ENCODE assay signal across 10 mouse cellular contexts in the genomic region with DNA sequence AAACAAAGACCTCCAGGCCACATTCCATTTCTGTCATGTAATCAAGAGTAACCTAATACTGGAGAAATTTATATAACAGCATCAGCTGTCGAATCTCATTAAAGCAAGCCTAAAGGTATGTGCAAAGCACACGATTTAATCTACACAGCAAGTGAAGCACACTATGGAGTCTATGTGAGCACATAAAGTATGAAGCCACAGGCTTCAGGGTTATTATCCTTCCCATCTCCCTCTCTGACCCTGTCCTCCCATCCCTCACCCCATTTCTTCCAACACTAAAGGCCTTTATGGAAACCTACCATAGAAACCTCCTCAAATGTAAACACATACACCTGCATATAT. TPM values are rescaled to one million over a fixed set of nuclear protein-coding genes. Genes with fewer than 3 reads are reported as not detected.
DNase-seq lines count a peak whose midpoint lies in the region; ATAC-seq and TF ChIP-seq lines count a peak whose summit lies in the region.
"Had no signal": no experiment of that assay in that cellular context is flagged by ENCODE, and none has a peak within 500 bp of the region (broad histone marks: within the 10 kb centered on the region; RNA-seq: fewer than 3 reads in every experiment).

No protein-coding gene starts in this region.

- peaks cover 25% of the 10 kb centered on the region for H3K4me1 ChIP-seq in heart, embryonic 15.5 days (replicated peaks)
- H3K4me1 ChIP-seq in cortical plate, adult 2 months (ENCODE audit: control insufficient read depth, insufficient read depth, low read length): peaks cover 2% of the 10 kb centered on the region; the same call in 1 of the 2 replicates
- H3K4me1 ChIP-seq in forebrain, embryonic 15.5 days: peaks cover 37% of the 10 kb centered on the region
- H3K4me1 ChIP-seq in midbrain, embryonic 11.5 days (ENCODE audit: control insufficient read depth, insufficient read depth, low read length): peaks cover 8% of the 10 kb centered on the region

- H3K4me3 ChIP-seq in heart, embryonic 15.5 days: no peak overlapping the region
- H3K4me3 ChIP-seq in cortical plate, adult 2 months (ENCODE audit: insufficient read depth, low read length): no peak overlapping the region
- no peak overlapping the region for H3K4me3 ChIP-seq in forebrain, embryonic 15.5 days
- no peak overlapping the region for H3K4me3 ChIP-seq in midbrain, embryonic 11.5 days (ENCODE audit: low read depth, low read length)
- H3K4me3 ChIP-seq: megakaryocyte, embryonic 14.5 days had no signal

- TF ChIP-seq CTCF in cortical plate, adult 2 months (IDR thresholded peaks at IDR 0.05; ENCODE audit: extremely low read depth, insufficient read depth, low read length): no peak

- H3K27ac ChIP-seq in heart, embryonic 15.5 days: peak overlapping the region; percentile 77
- peak overlapping the region; percentile 72; the same call in 1 of the 2 replicates for H3K27ac ChIP-seq in cortical plate, adult 2 months (ENCODE audit: insufficient read depth, low read length)
- peak overlapping the region; percentile 84 for H3K27ac ChIP-seq in forebrain, embryonic 15.5 days (replicated peaks)
- H3K27ac ChIP-seq in midbrain, embryonic 11.5 days (ENCODE audit: low read depth, low read length): peak overlapping the region; percentile 30

- no peak for DNase-seq in heart, adult 8-10 months (ENCODE audit: low spot score)
- DNase-seq in midbrain, embryonic 11.5 days (ENCODE audit: low spot score, missing footprints): no peak
- no peak for DNase-seq in liver
- no peak for DNase-seq in testis, postnatal 14 days (ENCODE audit: low spot score)
- DNase-seq in layer of hippocampus, postnatal 14 days (ENCODE audit: low spot score in 2 of 2): no peak

- no peaks in the 10 kb centered on the region for H3K27me3 ChIP-seq in heart, embryonic 15.5 days
- no peaks in the 10 kb centered on the region for H3K27me3 ChIP-seq in forebrain, embryonic 15.5 days
- H3K27me3 ChIP-seq in midbrain, embryonic 11.5 days (ENCODE audit: control insufficient read depth, insufficient read depth, low read length): no peaks in the 10 kb centered on the region
- H3K27me3 ChIP-seq: CH12.LX; megakaryocyte, embryonic 14.5 days had no signal

- H3K4me2 ChIP-seq in heart, embryonic 15.5 days: peak overlapping the region; percentile 23; the same call in 1 of the 2 replicates
- H3K4me2 ChIP-seq in forebrain, embryonic 15.5 days (replicated peaks): no peak overlapping the region
- H3K4me2 ChIP-seq in midbrain, embryonic 11.5 days: no peak overlapping the region

- H3K9me3 ChIP-seq in heart, embryonic 15.5 days (replicated peaks): no peaks in the 10 kb centered on the region
- no peaks in the 10 kb centered on the region for H3K9me3 ChIP-seq in forebrain, embryonic 15.5 days
- no peaks in the 10 kb centered on the region for H3K9me3 ChIP-seq in midbrain, embryonic 11.5 days (ENCODE audit: control insufficient read depth, low read length)
- H3K9me3 ChIP-seq: megakaryocyte, embryonic 14.5 days had no signal

- no peaks in the 10 kb centered on the region for H3K36me3 ChIP-seq in heart, embryonic 15.5 days
- H3K36me3 ChIP-seq in forebrain, embryonic 15.5 days: 0 out of 2 replicates have a peak, but pooled peaks cover 4% of the 10 kb centered on the region
- H3K36me3 ChIP-seq in midbrain, embryonic 11.5 days (ENCODE audit: control insufficient read depth, insufficient read depth, low read length): no peaks in the 10 kb centered on the region

- 17% methylated on average over 2 of the region's 2 CpGs for WGBS in heart, embryonic 15.5 days
- WGBS in forebrain, embryonic 15.5 days: 7% methylated on average over 2 of the region's 2 CpGs
- 55% methylated on average over 2 of the region's 2 CpGs for WGBS in midbrain, embryonic 11.5 days

- no peak overlapping the region for H3K9ac ChIP-seq in heart, embryonic 15.5 days
- H3K9ac ChIP-seq in forebrain, embryonic 15.5 days (replicated peaks): no peak overlapping the region
- peak overlapping the region; percentile 20; the same call in 1 of the 2 replicates for H3K9ac ChIP-seq in midbrain, embryonic 11.5 days (ENCODE audit: low read length)

- TF ChIP-seq POLR2A in cortical plate, adult 2 months (IDR thresholded peaks at IDR 0.05; ENCODE audit: extremely low read depth, insufficient read depth, low read length): no peak

- no peak for ATAC-seq in heart, embryonic 15.5 days (replicated peaks; ENCODE audit: insufficient number of reproducible peaks, insufficient read depth, low FRiP score, low read depth)
- ATAC-seq in forebrain, embryonic 15.5 days (replicated peaks): 0 out of 2 replicates have a peak, but pooled peaks have one; percentile 15
- ATAC-seq in midbrain, embryonic 11.5 days (ENCODE audit: low FRiP score): 0 out of 2 replicates have a peak, but pooled peaks have one; percentile 19

RNA-seq across cellular contexts. Expression of gene Fam126a, which starts 37.0 kb away (rescaled TPM):
- 33.9 and 34.5 TPM in 2 replicates for polyA plus RNA-seq in heart, embryonic 15.5 days (2015; fragmentation: Nextera tagmentation; extraction: Ambion mirVana)
- total RNA-seq in heart, adult 8-10 months (2022): 10 to 100 TPM; 35.2 to 41.5 (median 37.2) TPM
- polyA plus RNA-seq in cortical plate, adult 2 months (2012; rRNA removed): 7.9 and 8.5 TPM in 2 replicates
- 52.0 and 52.3 TPM in 2 replicates for polyA plus RNA-seq in forebrain, embryonic 15.5 days (2015; fragmentation: Nextera tagmentation; extraction: Ambion mirVana)
- 34.3 and 36.0 TPM in 2 replicates for polyA plus RNA-seq in midbrain, embryonic 11.5 days (2014; fragmentation: Nextera tagmentation; extraction: Ambion mirVana)
- total RNA-seq in layer of hippocampus, postnatal 14 days (2021): 10 to 100 TPM; 26.7 to 30.2 TPM

Comparison
In these comparisons a context has a peak if more than half of its experiments do, and no peak if none do; other contexts are left out.
1. H3K27ac ChIP-seq: peak in every context shown above with its lines; median percentile 84 in forebrain, embryonic 15.5 days; 77 in heart, embryonic 15.5 days; 72 in cortical plate, adult 2 months; 30 in midbrain, embryonic 11.5 days.